ENCODE assay signal across 8 mouse cellular contexts in genomic region chr11:97702393-97702745, GRCm38 (mm10). TPM values are rescaled to one million over a fixed set of nuclear protein-coding genes. Genes with fewer than 3 reads are reported as not detected.
DNase-seq lines count a peak whose midpoint lies in the region; ATAC-seq and TF ChIP-seq lines count a peak whose summit lies in the region.

No protein-coding gene starts in this region.

- DNase-seq in MEL (ENCODE audit: low read depth, low spot score): peak; percentile 93
- peak; percentile 86 to 91 for DNase-seq in cerebellum, adult 2 months
- DNase-seq in forebrain, postnatal 0 days: peak; percentile 96
- DNase-seq in hindbrain, embryonic 10.5 days (ENCODE audit: low spot score): peak; percentile 88
- DNase-seq in layer of hippocampus, postnatal 10 days (ENCODE audit: low spot score in 2 of 2): peak; percentile 94 to 97
- DNase-seq in lung, postnatal 14 days: peak; percentile 94
- peak; percentile 86 for DNase-seq in ovary, postnatal 36 days (ENCODE audit: low spot score)
- DNase-seq in thymus, postnatal 14 days: peak; percentile 88

- peak overlapping the region; percentile 51 for H3K27ac ChIP-seq in MEL (ENCODE audit: control insufficient read depth, low read depth, low read length)
- H3K27ac ChIP-seq in cerebellum, adult 2 months (ENCODE audit: insufficient read depth, low read length): peak overlapping the region; percentile 53
- peak overlapping the region; percentile 92 for H3K27ac ChIP-seq in forebrain, postnatal 0 days (ENCODE audit: low read depth, low read length)
- peak overlapping the region; percentile 91 for H3K27ac ChIP-seq in hindbrain, embryonic 10.5 days

- no peak for TF ChIP-seq CTCF in MEL (IDR thresholded peaks at IDR 0.05 in 2 of 3, conservative IDR thresholded peaks at IDR 0.05 in 1 of 3; ENCODE audit: control insufficient read depth in 1 of 3, insufficient read depth in 1 of 3, low read depth in 2 of 3, low read length in 3 of 3, poor library complexity in 1 of 3, severe bottlenecking in 1 of 3)
- no peak for TF ChIP-seq CTCF in cerebellum, adult 2 months (IDR thresholded peaks at IDR 0.05; ENCODE audit: borderline replicate concordance, insufficient read depth, low read depth, low read length)
- no peak for TF ChIP-seq CTCF in forebrain, postnatal 0 days (IDR thresholded peaks at IDR 0.05; ENCODE audit: low read depth)

- peak overlapping the region; percentile 72 to 94 for H3K4me3 ChIP-seq in MEL (ENCODE audit: control insufficient read depth in 1 of 2, insufficient read depth in 1 of 2, low read depth in 2 of 2, low read length in 2 of 2)
- H3K4me3 ChIP-seq in cerebellum, adult 2 months (replicated peaks; ENCODE audit: insufficient read depth, low read depth, low read length): peak overlapping the region; percentile 91
- peak overlapping the region; percentile 83 for H3K4me3 ChIP-seq in forebrain, postnatal 0 days (ENCODE audit: low read depth, low read length)
- peak overlapping the region; percentile 85 for H3K4me3 ChIP-seq in hindbrain, embryonic 10.5 days

- peak overlapping the region; percentile 83 for H3K9ac ChIP-seq in MEL (ENCODE audit: control insufficient read depth, low read depth, low read length, poor library complexity, severe bottlenecking)
- peak overlapping the region; percentile 78 for H3K9ac ChIP-seq in forebrain, postnatal 0 days

- TF ChIP-seq EP300 in MEL (IDR thresholded peaks at IDR 0.05; ENCODE audit: low read depth in 1 of 2, low read length in 2 of 2): no peak

- peaks cover 31% of the 10 kb centered on the region for H3K79me2 ChIP-seq in MEL (ENCODE audit: control insufficient read depth, insufficient read depth, low read length, poor library complexity)

- peak; percentile 17; the same call in 1 of the 2 replicates for ATAC-seq in forebrain, postnatal 0 days

- no peaks in the 10 kb centered on the region for H3K27me3 ChIP-seq in MEL (ENCODE audit: control insufficient read depth in 1 of 2, insufficient read depth in 2 of 2, low read length in 2 of 2)
- no peaks in the 10 kb centered on the region for H3K27me3 ChIP-seq in cerebellum, adult 2 months (ENCODE audit: control insufficient read depth, insufficient read depth, low read length)
- no peaks in the 10 kb centered on the region for H3K27me3 ChIP-seq in forebrain, postnatal 0 days (ENCODE audit: insufficient read depth, low read length)
- no peaks in the 10 kb centered on the region for H3K27me3 ChIP-seq in hindbrain, embryonic 10.5 days (ENCODE audit: insufficient read depth, poor library complexity, severe bottlenecking)

- no peaks in the 10 kb centered on the region for H3K9me3 ChIP-seq in MEL (replicated peaks; ENCODE audit: insufficient read depth, low read length)
- H3K9me3 ChIP-seq in forebrain, postnatal 0 days (ENCODE audit: low read length): no peaks in the 10 kb centered on the region
- no peaks in the 10 kb centered on the region for H3K9me3 ChIP-seq in hindbrain, embryonic 10.5 days

- H3K4me2 ChIP-seq in forebrain, postnatal 0 days (ENCODE audit: low read depth): peak overlapping the region; percentile 71

- peaks cover 0 to 12% of the 10 kb centered on the region in 2 experiments; a peak in 3 of 4 replicates for H3K36me3 ChIP-seq in MEL (ENCODE audit: control insufficient read depth in 1 of 2, insufficient read depth in 2 of 2, low read length in 2 of 2)
- peaks cover 18% of the 10 kb centered on the region for H3K36me3 ChIP-seq in forebrain, postnatal 0 days (ENCODE audit: insufficient read depth)
- peaks cover 26% of the 10 kb centered on the region for H3K36me3 ChIP-seq in hindbrain, embryonic 10.5 days

- under 1% methylated on average over 24 of the region's 24 CpGs for WGBS in cerebellum, adult 2 months
- WGBS in forebrain, postnatal 0 days: 1% methylated on average over 24 of the region's 24 CpGs
- under 1% methylated on average over 24 of the region's 24 CpGs for whole genome bisulfite sequencing in hindbrain, embryonic 10.5 days

- TF ChIP-seq POLR2A in MEL (IDR thresholded peaks at IDR 0.05; ENCODE audit: control insufficient read depth in 1 of 2, insufficient read depth in 1 of 2, low read depth in 1 of 2, low read length in 2 of 2, poor library complexity in 1 of 2): no peak
- no peak for TF ChIP-seq POLR2A in cerebellum, adult 2 months (IDR thresholded peaks at IDR 0.05; ENCODE audit: borderline replicate concordance, insufficient read depth, low read length)

- H3K4me1 ChIP-seq in MEL (ENCODE audit: control insufficient read depth in 1 of 2, insufficient read depth in 2 of 2, low read length in 2 of 2): peaks cover 0 to 19% of the 10 kb centered on the region in 2 experiments; a peak in 3 of 4 replicates
- H3K4me1 ChIP-seq in cerebellum, adult 2 months (ENCODE audit: control insufficient read depth, insufficient read depth, low read length): peaks cover 3% of the 10 kb centered on the region
- H3K4me1 ChIP-seq in forebrain, postnatal 0 days (ENCODE audit: insufficient read depth): peaks cover 19% of the 10 kb centered on the region
- peaks cover 54% of the 10 kb centered on the region for H3K4me1 ChIP-seq in hindbrain, embryonic 10.5 days (replicated peaks)

- TF ChIP-seq RAD21 in MEL (IDR thresholded peaks at IDR 0.05; ENCODE audit: low read depth, low read length): no peak

TF ChIP-seq in MEL, 35 proteins besides CTCF, POLR2A, EP300 and RAD21 (continues in another document):
- TF ChIP-seq MAZ (IDR thresholded peaks at IDR 0.05; ENCODE audit: low read depth, low read length): no peak
- TF ChIP-seq POLR2AphosphoS5 (IDR thresholded peaks at IDR 0.05; ENCODE audit: borderline replicate concordance, low read depth, low read length): no peak
- no peak for TF ChIP-seq ZC3H11A (IDR thresholded peaks at IDR 0.05; ENCODE audit: low read depth, low read length)
- no peak for TF ChIP-seq SMC3 (IDR thresholded peaks at IDR 0.05; ENCODE audit: low read depth, low read length)
- TF ChIP-seq TAL1 (IDR thresholded peaks at IDR 0.05; ENCODE audit: low read length): no peak
- 0 out of 2 replicates have a peak, but pooled peaks have one; percentile 1 for TF ChIP-seq USF1 (IDR thresholded peaks at IDR 0.05; ENCODE audit: low read depth, low read length)
- TF ChIP-seq MAFK (IDR thresholded peaks at IDR 0.05; ENCODE audit: borderline replicate concordance, low read depth, low read length): peak; percentile 99
- TF ChIP-seq NRF1 (IDR thresholded peaks at IDR 0.05; ENCODE audit: insufficient read depth, low read depth, low read length, poor library complexity, severe bottlenecking): peak; percentile 28; the same call in 1 of the 2 replicates
- TF ChIP-seq MXI1 (IDR thresholded peaks at IDR 0.05; ENCODE audit: low read depth, low read length): no peak

RNA-seq across cellular contexts. Expression of gene Psmb3, which starts 0.8 kb away (rescaled TPM):
- total RNA-seq in MEL (2012; rRNA removed): 914 and 1,101 TPM in 2 replicates
- 100 to 1,000 TPM in 1 of 2 experiments, not detected in 1; 648 TPM for polyA plus RNA-seq in MEL (2012; ENCODE audit: insufficient read depth in 1 of 2, insufficient read length in 2 of 2, low read depth in 1 of 2, low replicate concordance in 2 of 2, missing spikeins in 1 of 2)
- 291 and 295 TPM in 2 replicates for polyA plus RNA-seq in cerebellum, adult 2 months (2012; rRNA removed)
- total RNA-seq in forebrain, postnatal 0 days (2014; rRNA removed): 322 and 350 TPM in 2 replicates
- 499 and 621 TPM in 2 replicates for polyA plus RNA-seq in forebrain, postnatal 0 days (2015; fragmentation: Nextera tagmentation; extraction: Ambion mirVana)
- polyA plus RNA-seq in hindbrain, embryonic 10.5 days (2016; fragmentation: Nextera tagmentation; extraction: Ambion mirVana): 642 and 643 TPM in 2 replicates
- total RNA-seq in layer of hippocampus, postnatal 10 days (2021): 100 to 1,000 TPM; 146 to 170 TPM

RNA-seq across cellular contexts. Expression of gene Pcgf2, which starts 2.1 kb away (rescaled TPM):
- total RNA-seq in MEL (2012; rRNA removed): 12.3 and 20.0 TPM in 2 replicates
- polyA plus RNA-seq in MEL (2012; ENCODE audit: insufficient read depth in 1 of 2, insufficient read length in 2 of 2, low read depth in 1 of 2, low replicate concordance in 2 of 2, missing spikeins in 1 of 2): 10 to 100 TPM in 1 of 2 experiments, not detected in 1; 38.7 TPM
- polyA plus RNA-seq in cerebellum, adult 2 months (2012; rRNA removed): 54.3 and 59.5 TPM in 2 replicates
- total RNA-seq in forebrain, postnatal 0 days (2014; rRNA removed): 13.0 and 21.9 TPM in 2 replicates
- 10.0 and 12.6 TPM in 2 replicates for polyA plus RNA-seq in forebrain, postnatal 0 days (2015; fragmentation: Nextera tagmentation; extraction: Ambion mirVana)
- polyA plus RNA-seq in hindbrain, embryonic 10.5 days (2016; fragmentation: Nextera tagmentation; extraction: Ambion mirVana): 15.6 and 17.0 TPM in 2 replicates
- 10 to 100 TPM; 51.0 to 52.0 TPM for total RNA-seq in layer of hippocampus, postnatal 10 days (2021)

RNA-seq across cellular contexts. Expression of gene Cisd3, which starts 16.7 kb away (rescaled TPM):
- total RNA-seq in MEL (2012; rRNA removed): 1.5 and 1.7 TPM in 2 replicates
- 1 to 10 TPM in 1 of 2 experiments, not detected in 1; 6.1 TPM for polyA plus RNA-seq in MEL (2012; ENCODE audit: insufficient read depth in 1 of 2, insufficient read length in 2 of 2, low read depth in 1 of 2, low replicate concordance in 2 of 2, missing spikeins in 1 of 2)
- 70.2 and 72.2 TPM in 2 replicates for polyA plus RNA-seq in cerebellum, adult 2 months (2012; rRNA removed)
- 14.4 and 15.5 TPM in 2 replicates for total RNA-seq in forebrain, postnatal 0 days (2014; rRNA removed)
- polyA plus RNA-seq in forebrain, postnatal 0 days (2015; fragmentation: Nextera tagmentation; extraction: Ambion mirVana): 27.2 and 27.8 TPM in 2 replicates
- polyA plus RNA-seq in hindbrain, embryonic 10.5 days (2016; fragmentation: Nextera tagmentation; extraction: Ambion mirVana): 18.3 and 24.0 TPM in 2 replicates
- 10 to 100 TPM; 34.3 to 40.1 TPM for total RNA-seq in layer of hippocampus, postnatal 10 days (2021)

RNA-seq across cellular contexts. Expression of gene Mllt6, which starts 39.2 kb away (rescaled TPM):
- 15.1 and 17.2 TPM in 2 replicates for total RNA-seq in MEL (2012; rRNA removed)
- 10 to 100 TPM in 1 of 2 experiments, not detected in 1; 17.6 TPM for polyA plus RNA-seq in MEL (2012; ENCODE audit: insufficient read depth in 1 of 2, insufficient read length in 2 of 2, low read depth in 1 of 2, low replicate concordance in 2 of 2, missing spikeins in 1 of 2)
- 68.4 and 69.3 TPM in 2 replicates for polyA plus RNA-seq in cerebellum, adult 2 months (2012; rRNA removed)
- total RNA-seq in forebrain, postnatal 0 days (2014; rRNA removed): 42.2 and 48.1 TPM in 2 replicates
- polyA plus RNA-seq in forebrain, postnatal 0 days (2015; fragmentation: Nextera tagmentation; extraction: Ambion mirVana): 1.7 TPM in 2 replicates
- polyA plus RNA-seq in hindbrain, embryonic 10.5 days (2016; fragmentation: Nextera tagmentation; extraction: Ambion mirVana): 2.1 and 2.2 TPM in 2 replicates
- 10 to 100 TPM; 50.5 to 55.5 TPM for total RNA-seq in layer of hippocampus, postnatal 10 days (2021)

RNA-seq across cellular contexts. Expression of gene Pip4k2b, which starts 42.1 kb away (rescaled TPM):
- total RNA-seq in MEL (2012; rRNA removed): 34.7 and 40.2 TPM in 2 replicates
- polyA plus RNA-seq in MEL (2012; ENCODE audit: insufficient read depth in 1 of 2, insufficient read length in 2 of 2, low read depth in 1 of 2, low replicate concordance in 2 of 2, missing spikeins in 1 of 2): 10 to 100 TPM; 43.4 to 57.3 TPM
- 47.4 and 49.5 TPM in 2 replicates for polyA plus RNA-seq in cerebellum, adult 2 months (2012; rRNA removed)
- 131 and 146 TPM in 2 replicates for total RNA-seq in forebrain, postnatal 0 days (2014; rRNA removed)
- 4.2 and 4.6 TPM in 2 replicates for polyA plus RNA-seq in forebrain, postnatal 0 days (2015; fragmentation: Nextera tagmentation; extraction: Ambion mirVana)
- polyA plus RNA-seq in hindbrain, embryonic 10.5 days (2016; fragmentation: Nextera tagmentation; extraction: Ambion mirVana): 1.8 and 2.0 TPM in 2 replicates
- total RNA-seq in layer of hippocampus, postnatal 10 days (2021): 100 to 1,000 TPM; 121 to 138 TPM

Comparison
In these comparisons a context has a peak if more than half of its experiments do, and no peak if none do; other contexts are left out.
1. Peak in every context shown above with its lines: DNase-seq, ATAC-seq, H3K4me3 ChIP-seq and H3K27ac ChIP-seq.